Mouse (Mus musculus): ENCODE data around the gene Hdac7.

The Hdac7 gene

DNA sequence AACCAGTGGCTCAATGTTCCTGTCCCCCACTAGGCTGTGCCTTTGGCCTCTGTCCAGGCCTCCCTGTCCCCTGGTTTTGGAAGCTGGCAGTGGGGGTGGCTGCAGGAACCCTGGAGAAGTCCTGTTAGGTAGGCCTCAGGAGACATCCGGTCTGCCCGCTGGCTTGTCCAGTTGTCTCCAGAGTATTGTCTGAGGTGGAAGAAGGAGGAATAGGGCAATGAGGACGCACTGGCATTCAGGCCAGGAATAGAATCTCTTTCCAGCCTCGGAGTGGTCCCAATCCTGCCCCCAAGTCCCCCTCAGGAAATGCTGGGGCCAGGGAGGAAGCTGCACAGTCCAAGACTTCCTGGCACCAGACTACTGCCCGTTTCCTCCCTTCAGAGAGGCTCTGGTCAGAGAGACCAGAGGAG lies 70.3 kb downstream of the Hdac7 start:
- peak; percentile 47 for DNase-seq (ENCODE audit: extremely low read depth, insufficient read length, low spot score)

DNA sequence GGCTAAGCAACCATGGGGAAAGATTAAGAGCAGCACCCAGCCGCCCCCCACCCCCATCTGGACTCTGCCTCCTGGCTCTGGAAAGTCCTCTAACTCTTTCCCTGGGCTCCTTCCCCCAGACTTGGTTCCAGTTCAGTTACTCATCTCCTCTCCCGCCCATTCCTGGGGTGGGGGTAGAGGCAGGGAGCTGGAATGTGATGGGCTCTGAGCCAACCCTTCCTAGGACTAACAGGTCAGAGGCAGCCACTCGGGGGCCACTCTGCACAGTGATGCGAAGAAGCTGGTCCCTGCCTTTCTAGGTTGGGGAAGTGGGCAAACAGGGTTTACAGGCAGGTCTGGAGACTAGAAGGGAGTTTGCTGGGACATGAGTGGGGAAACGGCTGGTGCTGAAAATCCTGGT lies 71.2 kb downstream of the Hdac7 start:
- peak; percentile 76 for DNase-seq (ENCODE audit: extremely low read depth, insufficient read length, low spot score)

DNA sequence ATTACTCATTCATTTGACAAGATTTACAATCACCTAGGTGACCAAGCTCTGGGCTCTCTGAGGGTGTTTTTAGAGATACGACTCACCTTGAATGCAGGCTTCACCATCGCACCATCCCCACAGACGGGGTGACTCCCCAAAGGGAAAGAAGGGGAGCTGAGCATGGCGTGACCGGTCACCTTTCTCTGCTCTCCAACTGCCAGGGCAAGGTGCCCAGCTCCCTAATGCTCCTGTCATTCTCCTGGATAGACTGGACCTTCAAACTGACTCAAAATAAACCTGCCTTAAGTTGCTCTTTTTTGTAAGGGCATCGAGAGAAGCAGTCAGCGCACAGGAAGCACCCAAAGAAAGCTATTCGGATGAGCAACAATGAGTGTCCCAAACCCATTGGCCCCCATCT lies 74.0 kb downstream of the Hdac7 start:
- DNase-seq (ENCODE audit: extremely low read depth, insufficient read length, low spot score) = no peak

DNA sequence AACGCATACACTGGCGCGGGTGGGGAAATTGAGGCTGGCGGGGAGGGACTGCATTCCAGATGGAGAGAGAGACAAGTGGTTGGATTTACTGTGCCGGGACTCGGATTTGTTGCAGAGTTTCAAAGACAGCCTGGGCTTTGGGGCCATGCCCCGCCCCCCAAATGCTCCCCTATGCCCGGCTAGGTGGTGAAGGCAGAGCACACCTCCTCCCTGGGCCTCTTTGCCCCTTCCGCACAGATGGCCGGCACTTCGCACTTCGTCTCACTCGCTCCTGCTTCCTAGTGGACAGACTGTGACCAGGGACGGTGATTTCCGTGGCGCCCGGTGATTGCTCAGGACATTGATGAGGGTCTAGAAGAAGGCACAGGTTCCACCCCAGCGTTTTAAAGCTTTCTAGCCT lies 76.1 kb downstream of the Hdac7 start:
- no peak for DNase-seq (ENCODE audit: extremely low read depth, insufficient read length, low spot score)

DNA sequence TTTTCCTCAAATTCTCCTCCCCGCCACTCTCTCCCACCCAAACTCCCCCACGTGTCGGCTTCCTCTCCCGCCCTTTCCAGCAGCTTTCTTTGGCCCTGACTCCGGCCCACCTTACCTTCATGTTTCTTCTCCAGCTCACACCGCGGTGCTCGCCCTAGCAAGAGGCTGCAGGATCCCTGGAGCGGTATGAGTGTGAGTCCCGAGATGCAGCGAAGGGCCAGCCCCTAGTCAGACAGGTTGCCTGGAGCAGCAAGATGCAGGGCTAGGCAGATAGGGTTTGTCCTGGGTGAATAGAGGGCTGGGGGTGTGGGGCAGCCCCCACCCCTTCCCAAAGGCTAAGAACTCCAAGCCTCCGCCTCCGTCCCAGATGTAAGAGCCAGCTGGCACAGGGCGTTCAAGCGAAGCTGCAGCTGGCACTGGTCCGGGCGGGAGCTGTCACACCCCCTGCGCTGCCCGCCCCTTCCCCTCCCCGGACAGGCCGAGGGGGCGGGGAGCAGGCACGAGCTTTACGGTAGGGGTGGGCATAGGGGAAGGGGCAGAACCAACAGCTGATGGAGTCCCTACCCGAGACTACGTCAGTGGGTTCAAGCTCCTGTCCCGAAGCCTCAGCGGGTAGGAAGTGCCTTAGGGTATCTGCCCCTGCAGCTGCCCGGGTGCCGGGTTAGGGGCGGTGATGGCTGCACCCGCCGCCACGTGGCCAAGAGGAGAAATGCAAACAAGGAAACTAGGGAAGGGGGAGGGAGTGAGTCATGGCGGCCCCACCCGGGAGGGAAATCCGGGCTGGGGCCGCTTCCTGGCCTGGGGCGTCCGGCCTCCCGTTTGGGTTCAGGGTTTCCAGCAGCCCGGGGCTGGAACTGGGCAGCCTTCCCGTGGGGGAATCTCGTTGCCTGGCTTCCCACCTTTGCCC lies 76.8 kb downstream of the Hdac7 start, which contains the start of gene Rapgef3:
TSS of gene Rapgef3 (minus strand) at position 693 of the 907 bp plus-strand sequence.
- DNase-seq (ENCODE audit: extremely low read depth, insufficient read length, low spot score) = peak; percentile 85

DNA sequence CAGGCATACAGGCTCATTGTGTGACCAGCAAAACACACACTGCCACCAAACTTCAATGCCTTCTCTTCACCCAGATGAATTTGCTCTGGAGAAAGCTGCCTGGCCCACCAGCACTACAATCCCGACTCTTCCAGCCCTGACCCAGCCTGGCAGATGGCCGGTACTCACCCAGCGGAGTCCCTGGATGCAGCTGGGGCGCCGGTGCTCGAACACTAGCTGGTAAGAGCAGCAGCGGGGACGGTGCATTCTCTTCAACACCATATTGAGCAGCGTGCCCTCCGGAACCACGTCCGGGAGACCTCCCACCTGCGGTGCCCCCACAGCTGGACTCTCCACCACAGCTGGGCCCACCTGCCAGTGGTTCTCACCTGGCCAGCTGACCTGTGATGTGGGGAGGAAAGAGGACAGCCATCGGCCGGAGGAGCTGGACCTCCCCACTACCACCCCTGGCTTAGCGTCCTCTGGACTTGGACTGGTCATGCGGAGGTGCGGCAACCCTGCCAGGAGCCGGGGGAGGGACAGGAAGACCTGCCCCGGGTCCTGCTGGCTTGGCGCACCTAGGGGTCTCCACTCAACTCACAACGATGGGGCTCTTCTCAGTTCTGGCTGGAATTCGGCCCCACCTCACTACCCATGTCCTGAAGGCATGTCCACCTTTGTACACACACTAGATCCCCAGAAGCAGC lies 77.6 kb downstream of the Hdac7 start:
- no peak for DNase-seq (ENCODE audit: extremely low read depth, insufficient read length, low spot score)

DNA sequence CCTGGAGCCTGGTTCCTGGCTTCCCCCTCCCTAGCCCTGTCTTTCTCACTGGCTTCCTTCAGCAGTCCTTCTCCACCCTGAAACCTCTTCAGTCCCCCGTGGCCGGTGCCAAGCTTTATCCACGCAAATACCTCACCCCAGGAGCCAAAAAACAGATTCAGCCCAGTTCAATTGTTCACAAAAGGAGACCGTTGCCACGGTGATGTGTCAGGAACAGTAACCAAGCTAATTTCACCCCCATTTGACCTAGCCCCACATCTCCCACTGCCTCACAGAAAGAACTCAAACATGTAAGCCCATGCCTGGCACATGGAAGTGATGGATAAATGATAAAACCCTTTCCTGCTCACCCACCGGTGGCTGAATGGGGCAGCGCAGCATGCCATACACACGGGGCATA lies 78.1 kb downstream of the Hdac7 start:
- no peak for DNase-seq (ENCODE audit: extremely low read depth, insufficient read length, low spot score)

DNA sequence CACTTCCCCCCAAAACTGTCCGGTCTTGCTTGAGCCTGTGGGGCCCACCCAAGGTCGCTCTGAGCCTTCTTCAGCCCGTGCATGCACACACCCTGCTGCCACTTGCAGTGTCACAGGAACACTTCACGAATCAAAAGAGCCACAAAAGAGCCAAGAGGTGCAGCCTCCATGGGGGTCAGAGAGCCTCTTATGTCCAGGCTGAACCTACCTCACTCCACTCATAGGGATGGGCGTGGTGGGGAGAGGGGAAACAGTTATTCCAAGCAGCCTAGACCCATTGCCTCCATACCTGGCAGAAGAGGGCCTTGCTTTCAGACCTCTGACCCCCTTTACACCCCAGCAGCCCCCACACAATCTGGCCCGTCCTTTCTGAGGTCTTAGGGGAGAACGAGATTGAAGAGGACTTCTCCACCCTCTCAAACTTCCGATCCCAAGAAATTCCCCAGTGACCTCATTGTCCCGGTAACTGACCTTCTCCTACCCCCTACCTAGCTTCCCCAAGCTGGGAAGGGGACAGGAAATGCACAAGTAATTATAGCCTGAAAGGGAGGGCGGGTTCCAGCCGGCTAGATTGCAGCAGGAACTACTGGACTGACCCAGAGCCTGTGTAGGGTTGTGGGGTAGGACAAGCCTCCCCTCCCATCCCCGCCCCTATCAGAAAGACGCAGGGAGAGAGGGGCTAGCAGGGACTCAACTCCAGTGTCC lies 79.1 kb downstream of the Hdac7 start:
- no peak for DNase-seq (ENCODE audit: extremely low read depth, insufficient read length, low spot score)

DNA sequence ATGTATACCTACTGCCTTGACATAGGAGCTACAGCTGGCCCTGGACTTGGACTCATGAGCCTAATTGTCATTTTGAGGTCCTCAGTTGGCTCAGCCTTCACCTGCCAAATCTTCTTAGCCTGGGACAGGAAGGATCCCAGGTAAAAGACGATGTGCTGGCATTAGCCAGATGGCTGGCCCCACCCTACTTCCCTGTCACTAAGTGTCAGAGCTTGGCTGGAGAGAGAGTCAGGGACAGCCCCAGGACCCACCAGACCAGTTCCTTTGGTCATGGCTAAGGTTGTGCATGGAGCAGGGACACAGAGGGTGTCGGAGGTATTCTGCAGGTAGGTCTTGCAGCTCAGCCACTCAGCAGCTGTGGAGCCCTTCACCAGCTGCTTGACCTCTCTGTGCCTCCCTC lies 79.8 kb downstream of the Hdac7 start:
- DNase-seq (ENCODE audit: extremely low read depth, insufficient read length, low spot score) = no peak

DNA sequence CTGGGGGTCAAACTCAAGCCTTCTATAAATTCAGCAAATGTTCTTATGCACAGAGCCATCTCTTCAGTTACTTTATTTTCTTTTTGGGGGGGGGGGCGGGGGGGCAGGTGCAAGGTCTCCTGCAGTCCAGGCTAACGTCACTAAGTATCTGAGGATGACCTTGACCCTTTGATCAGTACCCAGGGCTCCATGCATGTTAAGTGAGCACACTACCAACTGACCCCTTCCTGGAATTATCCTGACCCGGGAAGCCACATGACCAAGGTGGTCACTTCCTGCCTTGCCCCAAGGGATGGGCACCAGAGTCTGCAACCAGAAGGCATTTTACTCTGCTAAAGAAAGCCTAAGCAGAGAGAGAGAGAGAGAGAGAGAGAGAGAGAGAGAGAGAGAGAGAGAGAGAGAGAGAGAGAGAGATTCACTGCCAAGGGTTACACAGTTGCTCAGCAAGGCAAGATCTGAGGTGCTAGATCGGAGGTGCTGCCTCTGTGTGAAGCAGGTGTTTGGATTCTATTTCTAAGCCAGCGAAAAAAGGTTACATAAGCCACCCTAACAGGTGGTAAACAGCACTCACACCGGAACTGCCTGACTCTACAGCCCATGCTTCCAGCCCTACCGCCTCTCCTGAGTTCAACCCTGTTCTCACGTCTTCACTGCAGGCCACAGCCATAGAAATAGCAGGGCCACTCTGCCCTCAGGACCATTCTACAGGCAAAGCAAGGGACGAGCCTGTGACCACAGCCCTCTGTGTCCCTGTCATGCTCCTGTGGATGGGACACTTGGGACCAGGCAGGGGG lies 80.8 kb downstream of the Hdac7 start:
- DNase-seq (ENCODE audit: extremely low read depth, insufficient read length, low spot score) = no peak

DNA sequence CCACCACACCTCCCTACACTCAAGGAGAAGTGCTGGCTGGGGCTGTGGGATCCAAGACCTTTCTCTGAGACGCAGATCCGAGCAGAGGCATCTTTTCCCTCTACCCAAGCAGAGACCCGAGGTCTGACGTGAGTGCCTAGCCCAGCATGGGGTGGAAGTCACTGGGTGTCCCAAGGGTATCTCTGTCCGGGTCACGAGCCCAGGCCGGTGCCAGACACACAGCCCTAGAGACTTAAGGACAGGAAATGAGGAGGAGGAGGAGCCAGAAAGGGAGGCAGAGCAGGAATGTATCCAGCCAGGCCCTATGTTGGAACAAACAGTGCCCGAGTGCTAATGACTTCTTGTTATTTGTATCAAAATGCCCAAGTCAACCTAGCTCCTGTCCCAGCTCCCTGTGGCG lies 81.6 kb downstream of the Hdac7 start:
- no peak for DNase-seq (ENCODE audit: extremely low read depth, insufficient read length, low spot score)

DNA sequence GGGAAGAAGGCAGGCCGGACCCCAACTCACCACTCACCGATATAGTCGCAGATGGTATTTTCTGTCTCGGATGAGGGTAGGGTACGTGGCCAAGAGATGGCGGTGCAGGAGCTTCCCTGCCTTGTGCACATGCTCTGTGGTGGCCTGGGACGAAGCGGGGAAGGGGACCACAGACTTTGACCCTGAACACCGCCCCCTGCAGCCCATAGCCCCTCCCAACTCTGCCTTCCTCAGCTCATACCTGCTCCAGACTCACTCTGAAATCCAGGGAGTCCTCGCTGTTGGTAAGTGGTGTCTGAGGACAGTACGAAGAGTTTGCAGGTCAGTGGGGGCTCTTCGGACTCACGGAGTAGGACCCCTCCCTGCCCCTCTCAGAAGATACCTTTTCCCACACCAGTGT lies 82.9 kb downstream of the Hdac7 start:
- DNase-seq (ENCODE audit: extremely low read depth, insufficient read length, low spot score) = no peak

DNA sequence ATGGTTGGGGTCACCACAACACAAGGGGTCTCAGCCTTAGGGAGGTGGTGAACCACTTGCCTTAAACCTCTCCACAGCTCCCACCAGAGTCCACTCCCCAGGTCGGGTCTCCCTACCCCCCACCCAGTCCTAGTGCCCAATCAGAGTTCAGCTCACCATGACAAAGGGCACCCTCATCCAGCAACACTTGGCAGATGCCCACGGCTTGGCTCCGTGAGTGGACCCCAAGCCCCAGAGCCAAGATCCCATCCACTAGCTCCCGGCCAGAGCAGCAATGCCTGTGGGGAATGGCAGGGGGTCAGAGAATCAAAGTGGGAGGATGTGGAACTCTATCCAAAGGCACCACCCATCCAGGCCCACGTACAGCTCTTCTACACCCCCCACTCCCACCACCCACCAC lies 83.3 kb downstream of the Hdac7 start:
- no peak for DNase-seq (ENCODE audit: extremely low read depth, insufficient read length, low spot score)

DNA sequence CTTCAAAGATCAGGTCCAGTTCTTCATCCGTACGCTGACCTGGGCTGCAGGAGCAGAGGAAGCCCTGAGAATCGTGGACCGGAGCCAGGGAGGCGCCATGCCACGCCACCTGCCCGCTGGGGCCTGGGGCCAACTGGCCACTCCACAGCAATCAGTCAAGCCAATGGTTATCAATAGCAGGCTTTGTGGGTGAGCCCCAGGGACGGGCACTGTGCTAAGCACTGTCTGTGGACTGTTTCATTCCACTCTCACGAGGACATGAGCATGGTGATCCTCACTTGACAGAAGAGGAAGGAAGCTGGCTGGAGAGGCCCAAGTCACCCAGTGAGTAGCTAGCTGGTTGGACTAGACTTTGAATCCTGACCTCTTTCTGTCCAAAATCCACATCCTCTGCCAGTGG lies 84.3 kb downstream of the Hdac7 start:
- no peak for DNase-seq (ENCODE audit: extremely low read depth, insufficient read length, low spot score)

DNA sequence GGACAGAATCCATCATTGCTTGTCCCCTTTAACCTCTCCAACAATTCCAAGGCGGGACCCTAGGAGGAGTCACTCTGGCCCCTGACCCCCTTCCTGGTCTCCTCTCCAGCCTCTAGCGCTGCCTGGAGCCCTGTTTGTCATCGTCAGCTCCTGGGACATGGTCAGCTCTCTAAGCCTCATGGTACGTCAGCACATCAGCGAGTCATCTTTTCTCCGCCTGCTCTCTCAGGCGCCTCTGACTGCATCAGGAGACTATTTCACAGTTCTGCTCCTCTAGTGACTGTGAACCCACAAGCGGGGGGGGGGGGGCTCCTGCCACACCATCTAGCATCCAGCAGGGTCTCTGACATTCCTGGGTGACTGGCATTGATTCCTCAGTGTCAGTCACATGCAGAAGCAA lies 88.9 kb downstream of the Hdac7 start:
- DNase-seq (ENCODE audit: extremely low read depth, insufficient read length, low spot score) = peak; percentile 37

DNA sequence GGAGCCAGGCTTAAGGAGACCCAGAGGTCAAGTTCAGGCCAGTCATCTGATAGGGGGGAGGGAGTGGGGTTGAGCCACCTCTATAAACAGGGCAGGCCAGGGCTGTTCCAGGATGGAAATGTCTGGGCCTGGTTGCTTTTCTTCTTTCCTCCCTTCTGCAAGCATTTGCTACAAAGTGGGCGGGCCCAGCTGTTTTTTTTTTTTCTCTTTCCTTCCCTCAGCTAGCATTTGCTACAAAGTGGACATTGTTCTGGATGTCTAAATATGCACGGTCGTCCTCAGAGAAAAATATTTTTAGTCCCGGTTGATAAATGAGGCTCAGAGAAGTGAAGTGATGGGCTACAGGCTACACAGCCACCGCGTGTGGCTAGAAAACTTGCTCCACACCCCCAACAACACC lies 89.8 kb downstream of the Hdac7 start:
- DNase-seq (ENCODE audit: extremely low read depth, insufficient read length, low spot score) = no peak

DNA sequence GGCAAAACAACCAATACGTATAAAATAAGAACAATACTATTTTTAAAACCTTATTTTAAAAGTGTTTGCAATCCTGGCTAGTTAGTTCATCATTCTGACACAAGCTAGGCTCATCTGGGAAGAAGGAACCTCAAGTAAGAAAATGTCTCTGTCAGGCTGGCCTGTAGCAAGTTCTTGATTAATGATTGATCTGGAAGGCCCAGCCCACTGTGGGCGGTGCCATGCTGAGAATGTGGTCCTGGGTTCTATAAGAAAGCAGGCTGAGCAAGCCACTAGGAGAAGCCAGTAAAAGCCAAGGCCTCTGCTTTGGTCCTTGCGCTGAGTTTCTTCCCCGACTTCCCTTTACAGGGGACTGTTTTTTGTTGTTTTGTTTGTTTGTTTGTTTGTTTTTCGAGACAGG lies 91.8 kb downstream of the Hdac7 start:
- DNase-seq (ENCODE audit: extremely low read depth, insufficient read length, low spot score) = no peak

DNA sequence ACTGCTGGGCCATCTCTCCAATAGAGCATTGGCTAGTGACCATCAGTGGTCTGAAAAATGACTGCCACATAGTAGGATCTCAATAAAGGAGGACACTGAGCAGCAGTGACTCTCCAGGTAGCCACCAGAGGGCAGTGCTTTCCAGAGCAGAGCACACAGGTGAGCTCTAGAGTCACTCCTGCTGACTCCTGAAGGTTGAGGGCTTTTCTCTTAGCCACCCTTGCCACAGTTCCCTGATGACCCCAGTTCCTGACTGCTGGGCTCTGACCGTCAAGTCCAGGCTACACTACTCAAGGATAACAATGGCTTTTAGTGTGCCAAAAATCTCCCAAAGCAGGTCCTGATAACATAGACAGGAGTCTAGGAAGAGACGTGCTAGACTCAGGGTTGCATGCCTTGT lies 92.6 kb downstream of the Hdac7 start:
- no peak for DNase-seq (ENCODE audit: extremely low read depth, insufficient read length, low spot score)

DNA sequence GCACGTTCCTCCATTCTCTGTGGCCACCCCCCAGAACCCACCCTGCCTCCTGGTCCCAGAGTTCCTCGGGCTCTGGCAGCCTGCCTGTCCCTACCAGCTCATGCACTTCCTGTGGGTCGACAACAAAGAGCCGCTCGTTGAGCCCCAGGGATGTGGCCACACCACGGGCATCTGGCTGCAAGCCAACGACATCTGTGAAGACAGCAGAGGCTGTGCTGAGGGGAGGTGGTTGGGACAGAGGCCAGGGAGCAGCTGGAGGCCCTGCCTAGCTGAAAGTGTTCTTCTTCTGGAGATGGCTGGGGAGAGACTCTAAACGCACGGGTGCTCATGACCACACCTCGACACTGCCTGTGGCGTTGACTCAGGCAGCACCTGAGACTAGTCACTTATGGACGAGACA lies 93.6 kb downstream of the Hdac7 start:
- DNase-seq (ENCODE audit: extremely low read depth, insufficient read length, low spot score) = peak; percentile 90

DNA sequence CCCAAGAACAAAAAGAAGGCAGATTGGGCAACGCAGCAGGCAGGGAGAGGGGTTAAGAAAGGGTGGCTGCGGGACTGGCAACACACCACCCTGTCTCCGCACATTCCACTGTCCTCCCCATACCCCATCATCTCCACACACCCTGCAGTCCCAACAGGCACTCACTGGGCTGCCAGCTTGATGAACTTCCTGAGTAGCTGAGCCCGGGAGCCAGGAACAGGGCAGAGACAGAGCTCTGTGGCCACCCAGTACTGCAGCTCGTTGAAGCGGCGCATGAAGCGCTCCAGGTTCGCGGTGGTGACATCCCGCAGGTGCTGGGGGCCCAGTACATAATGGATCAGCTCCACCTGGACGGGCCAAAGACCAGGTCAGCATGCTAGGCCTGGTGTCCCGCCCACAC lies 94.5 kb downstream of the Hdac7 start:
- DNase-seq (ENCODE audit: extremely low read depth, insufficient read length, low spot score) = no peak

DNA sequence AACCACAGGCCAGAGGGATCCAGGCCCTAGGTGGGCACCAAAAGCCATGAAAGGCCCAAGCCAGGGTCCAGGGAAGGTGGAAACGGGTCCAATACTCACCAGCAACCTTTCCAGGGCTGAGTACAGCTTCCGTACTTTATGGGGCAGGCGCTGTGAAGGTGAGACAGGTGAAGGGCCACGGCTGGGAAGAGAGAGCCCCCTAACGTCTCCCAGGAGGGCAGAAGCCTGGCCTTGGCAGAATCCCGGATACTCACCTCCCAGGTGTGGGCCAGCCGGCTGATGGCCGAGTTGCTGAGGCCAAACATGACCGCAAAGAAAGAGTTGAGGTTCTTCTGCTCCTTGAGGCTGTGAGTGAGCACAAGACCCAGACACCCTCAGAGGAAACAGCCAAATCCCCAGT lies 94.9 kb downstream of the Hdac7 start:
- no peak for DNase-seq (ENCODE audit: extremely low read depth, insufficient read length, low spot score)

Data from 3134 (cell line).